Mouse (Mus musculus) erythroblast, adult 5-6 weeks (primary cell): ENCODE measurements around the gene Fndc5. TPM values are rescaled to one million over a fixed set of nuclear protein-coding genes. Genes with fewer than 3 reads are reported as not detected.

Source experiments
- ATAC-seq: replicated peaks from 2 replicates; pipeline ENCODE4 v1.8.0; 2016; ENCODE audit warnings: moderate number of reproducible peaks, mild to moderate bottlenecking, moderate TSS enrichment, inconsistent platforms; ENCODE audit not compliant: poor library complexity, low FRiP score, severe bottlenecking
- total RNA-seq, 2 experiments: library from RNA; stranded (forward) in 1 of 2; stranded (reverse) in 1 of 2; fragments of 150-400 nt in 1 of 2; fragments of 200-764, 138-1000 nt in 1 of 2; gene quantifications; 2 replicates each; pipeline versions ENCODE4 v1.2.3 to v1.2.4; 2015 to 2017; ENCODE audit warnings: low replicate concordance in 2 of 2

Fndc5 gene
- total RNA-seq (2015; ENCODE audit: low replicate concordance) (not detected in 2 replicates), total RNA-seq (2017; ENCODE audit: low replicate concordance) (not detected in 2 replicates)

DNA sequence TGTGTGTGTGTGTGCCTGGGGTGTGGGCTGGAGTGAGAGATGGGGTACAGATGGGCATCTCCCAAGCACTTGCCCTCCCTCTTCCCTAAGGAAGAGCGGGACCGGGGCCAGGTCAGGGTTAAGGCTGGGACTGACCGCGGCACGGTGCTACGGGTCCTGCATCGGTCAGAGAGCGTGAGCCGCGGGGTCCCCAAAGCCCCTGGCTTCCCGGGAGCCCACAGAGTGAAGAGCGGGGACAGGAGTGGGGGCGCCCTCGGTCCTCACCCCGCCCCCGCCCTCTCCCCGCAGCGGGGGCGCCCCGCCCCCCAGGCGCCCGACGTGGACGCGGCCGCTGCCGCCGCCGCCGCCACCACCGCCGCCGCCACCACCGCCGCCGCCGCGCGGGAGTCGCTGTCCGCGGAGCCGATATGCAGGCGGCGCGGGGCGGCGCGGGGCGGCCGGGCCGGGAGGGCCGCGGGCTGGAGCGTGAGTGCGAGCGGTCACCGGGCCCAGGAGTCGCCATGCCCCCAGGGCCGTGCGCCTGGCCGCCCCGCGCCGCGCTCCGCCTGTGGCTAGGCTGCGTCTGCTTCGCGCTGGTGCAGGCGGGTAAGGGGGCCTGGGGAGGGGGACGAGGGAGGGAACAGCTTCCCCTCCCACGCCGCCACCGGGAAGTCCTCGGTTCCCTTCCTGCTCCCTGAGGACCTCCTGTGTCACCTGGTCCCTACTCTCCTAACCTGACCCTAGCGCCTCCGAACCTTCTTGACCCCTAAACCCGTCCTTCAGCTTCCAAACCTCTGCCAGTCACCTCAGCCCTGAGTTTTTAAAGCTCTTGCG lies at the start of gene Fndc5:
Gene Fndc5, plus strand, starts transcription at position 421 of the 813 bp plus-strand sequence.
- ATAC-seq = no peak

DNA sequence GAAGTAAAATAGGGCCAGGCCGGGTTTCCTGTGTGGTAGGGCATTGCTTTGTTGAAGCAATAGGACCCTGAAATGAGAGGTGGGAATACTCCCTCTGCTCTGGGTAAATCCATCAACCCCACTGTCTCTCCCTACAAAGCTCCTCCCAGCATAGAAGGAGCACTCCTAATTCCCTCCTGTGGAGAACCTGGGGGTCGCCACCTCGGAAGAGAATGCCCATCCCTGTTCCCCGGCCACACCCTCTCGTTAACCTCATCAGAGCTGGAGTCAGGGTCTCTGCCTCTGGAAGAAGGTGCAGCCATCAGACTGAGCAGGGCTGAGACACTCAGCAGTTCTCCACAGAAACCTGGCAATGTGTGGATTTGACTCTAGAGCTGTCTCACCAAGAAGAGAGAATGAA lies 48.9 kb upstream of the Fndc5 start:
- no peak for ATAC-seq

DNA sequence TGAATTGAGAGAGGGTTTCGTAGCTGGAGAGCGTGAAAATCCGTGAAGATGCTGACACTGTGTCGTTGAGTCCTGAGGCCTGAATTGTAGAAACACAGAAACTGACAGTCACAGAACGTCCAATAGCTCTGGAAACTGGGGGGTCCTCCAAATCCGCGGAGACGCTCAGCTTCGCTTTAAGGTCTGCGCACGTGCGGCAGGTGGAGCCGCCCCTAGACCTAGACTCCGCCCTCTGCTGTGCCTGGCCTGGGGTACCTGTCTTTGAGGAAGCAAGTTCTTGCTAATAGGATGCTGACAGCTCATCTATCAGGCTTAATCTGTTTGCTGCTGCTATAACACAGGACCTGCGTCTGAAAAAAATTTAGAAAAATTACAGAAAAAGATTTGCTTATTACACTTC lies 41.5 kb upstream of the Fndc5 start:
- no peak for ATAC-seq

DNA sequence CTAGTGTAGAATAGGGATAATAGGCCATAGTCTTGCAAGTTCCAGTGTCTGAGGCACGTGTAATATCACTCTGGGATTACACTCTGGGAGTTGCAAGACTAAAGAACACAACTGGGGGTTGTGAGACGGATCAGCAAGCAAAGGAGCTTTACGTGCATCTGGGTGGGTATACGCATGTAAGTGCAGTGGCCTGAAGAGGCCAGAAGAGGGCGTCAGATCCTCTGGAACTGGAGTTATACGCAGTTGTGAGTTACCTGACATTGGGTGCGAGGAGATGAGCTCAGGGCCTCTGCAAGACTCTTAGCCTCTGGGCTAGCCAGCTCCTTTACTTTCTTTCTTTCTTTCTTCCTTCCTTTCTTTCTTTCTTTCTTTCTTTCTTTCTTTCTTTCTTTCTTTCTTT lies 39.8 kb upstream of the Fndc5 start:
- no peak for ATAC-seq

DNA sequence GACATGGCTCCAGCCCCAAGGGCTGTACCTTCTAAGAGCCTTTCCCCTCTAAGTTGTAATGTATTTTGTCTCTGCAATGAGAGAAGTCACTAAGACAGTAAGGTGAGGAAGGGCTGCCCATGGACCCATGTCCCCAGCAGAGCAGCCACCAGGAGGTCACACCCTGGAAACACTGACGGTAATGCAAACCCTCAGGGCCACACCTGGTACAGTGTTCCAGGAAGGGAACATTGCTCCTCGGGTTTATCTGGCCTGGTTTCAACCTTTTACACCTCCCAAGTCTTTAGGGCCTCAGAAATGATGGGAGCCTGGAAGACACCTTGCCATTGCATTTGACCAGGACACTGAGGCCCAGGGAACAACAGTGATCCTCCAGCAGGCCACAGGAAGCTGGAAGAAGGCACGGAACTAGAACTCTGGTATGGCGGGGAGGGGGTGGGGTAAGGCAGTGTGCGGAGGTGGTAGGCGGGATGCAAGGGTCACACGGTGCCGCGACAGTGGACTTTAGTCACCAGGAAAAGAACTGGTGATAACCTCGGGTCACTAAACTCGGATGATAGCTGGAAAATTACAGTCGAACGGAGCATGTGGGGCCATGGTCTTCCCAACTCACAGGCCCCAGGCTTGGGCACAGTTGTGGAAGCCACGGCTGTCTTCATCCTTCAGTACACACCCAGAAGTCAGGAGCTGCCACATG lies 34.5 kb upstream of the Fndc5 start:
- 0 out of 2 replicates have a peak, but pooled peaks have one; percentile 27 for ATAC-seq

DNA sequence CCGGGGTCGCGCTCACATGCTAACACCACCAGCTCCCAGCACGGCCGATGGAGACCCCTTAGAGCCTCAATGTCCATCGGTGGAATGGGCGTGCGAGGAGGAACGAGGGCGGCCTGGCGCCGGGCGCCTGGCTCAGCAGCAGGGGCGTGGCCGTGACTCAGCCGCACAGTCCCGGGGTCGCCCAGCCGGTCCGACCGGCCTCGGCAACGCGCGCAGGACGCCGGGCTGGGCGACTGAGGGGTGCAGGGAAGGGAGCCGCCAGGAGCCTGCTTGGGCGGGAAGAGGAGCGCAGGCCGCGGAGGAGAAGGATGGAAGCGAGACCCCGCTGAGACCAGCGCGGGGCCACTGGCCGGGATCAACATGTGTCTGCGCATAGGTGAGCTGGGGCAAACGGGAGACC lies 31.4 kb upstream of the Fndc5 start, which contains the start of gene Tmem54:
Gene Tmem54, plus strand, starts transcription at position 193 of the 400 bp plus-strand sequence.
- ATAC-seq = no peak

DNA sequence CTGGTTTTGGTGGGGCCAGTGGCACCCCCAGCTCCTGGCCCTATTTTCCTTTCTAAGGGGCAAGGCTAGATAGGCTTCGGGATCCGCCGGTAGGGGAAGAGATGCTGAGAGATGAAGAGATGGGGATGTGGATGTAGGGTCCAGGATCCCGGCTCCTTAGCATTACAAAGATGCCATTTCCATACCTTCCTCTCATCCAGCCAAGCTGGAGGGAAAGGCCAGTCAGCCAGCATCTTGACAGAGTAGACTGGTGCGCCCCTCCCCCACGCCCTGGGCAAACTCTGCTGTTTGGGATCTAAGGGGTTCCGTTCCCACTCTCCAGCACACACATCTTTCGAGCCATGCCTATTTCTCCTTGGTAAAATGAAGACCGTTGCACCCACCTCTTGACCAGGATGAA lies 30.7 kb upstream of the Fndc5 start:
- ATAC-seq = no peak

DNA sequence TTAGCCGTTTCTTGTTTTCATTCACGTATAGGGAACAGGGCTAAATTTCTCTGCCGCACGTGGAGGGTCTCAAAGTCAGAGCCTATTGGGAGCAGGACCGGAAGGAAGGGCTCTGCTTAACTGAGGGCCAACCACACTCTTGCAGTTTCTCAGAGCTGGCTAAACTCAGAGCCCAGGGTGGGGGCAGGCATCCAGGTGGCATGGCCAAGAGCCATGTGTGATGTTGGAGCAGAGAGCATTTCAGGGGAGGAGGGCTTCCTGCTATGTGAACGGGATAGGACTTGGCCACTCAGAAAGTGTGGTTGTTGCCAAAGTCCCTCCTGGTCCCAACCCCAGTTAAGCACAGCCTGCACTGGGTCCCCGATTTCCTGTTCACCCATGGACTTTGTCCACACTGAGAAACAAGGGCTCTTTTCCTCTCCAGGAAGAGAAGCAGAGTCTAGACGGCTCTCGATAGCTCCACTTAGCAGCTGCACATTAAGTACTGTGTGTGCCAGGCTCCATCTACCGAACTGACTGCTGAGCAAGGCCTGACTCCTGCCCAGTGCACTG lies 29.4 kb upstream of the Fndc5 start:
- no peak for ATAC-seq

DNA sequence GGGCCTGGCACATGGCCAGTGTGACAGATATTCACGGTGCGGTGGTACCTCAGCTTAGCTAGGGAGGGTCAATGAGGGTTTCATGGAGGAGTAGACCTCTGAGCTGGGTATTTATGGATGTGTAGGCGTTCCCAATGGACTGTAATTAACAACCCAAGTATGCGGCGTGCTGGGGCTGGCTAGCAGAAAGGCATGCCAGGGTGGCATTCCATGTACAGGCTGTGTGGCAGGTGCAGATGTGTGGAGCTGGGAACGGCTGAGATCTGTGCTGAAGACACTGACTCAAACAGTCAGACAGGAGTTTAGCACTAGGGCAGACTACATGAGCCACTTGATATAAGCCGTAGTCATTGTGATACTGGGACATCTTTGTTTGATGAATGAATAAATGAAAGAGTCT lies 28.2 kb upstream of the Fndc5 start:
- ATAC-seq = no peak

DNA sequence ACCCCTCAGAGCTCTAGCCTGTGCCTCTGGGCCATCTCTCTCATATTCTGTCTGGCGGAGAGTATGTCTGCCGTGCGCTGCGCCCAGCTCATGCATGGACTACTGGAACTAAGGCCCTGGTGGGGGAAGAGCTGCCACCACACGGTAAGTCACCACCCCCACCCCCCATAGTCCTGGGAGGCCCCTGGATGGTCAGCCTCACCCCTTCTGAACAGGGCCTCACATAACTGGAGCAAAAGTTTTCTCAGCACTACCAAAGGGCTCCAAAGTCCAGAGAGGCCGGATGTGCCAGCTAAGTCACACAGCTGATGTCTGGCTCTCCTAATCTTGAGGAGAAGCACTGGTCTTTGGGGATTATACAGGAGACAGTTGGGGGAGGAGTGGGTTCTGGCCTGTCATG lies 26.0 kb upstream of the Fndc5 start:
- ATAC-seq = no peak

DNA sequence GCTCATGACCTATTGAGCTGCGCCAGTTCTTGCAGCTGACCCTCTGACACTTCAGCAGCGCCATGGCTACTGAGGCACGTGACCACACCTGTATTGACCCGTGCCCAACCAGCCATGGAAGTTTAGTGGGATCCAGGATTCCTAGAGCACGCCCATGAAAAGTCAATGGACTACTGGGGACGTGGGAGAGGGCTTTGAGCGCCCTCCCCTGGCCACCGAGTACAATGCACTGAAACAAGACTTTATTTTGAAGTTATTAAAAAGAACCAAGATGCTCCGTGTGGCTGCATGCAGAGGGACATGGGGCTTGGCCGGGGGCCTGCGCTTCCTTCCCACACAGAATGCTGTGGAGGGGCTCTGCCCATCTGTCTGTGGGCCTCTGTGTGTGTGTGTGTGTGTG lies 25.4 kb upstream of the Fndc5 start:
- no peak for ATAC-seq

DNA sequence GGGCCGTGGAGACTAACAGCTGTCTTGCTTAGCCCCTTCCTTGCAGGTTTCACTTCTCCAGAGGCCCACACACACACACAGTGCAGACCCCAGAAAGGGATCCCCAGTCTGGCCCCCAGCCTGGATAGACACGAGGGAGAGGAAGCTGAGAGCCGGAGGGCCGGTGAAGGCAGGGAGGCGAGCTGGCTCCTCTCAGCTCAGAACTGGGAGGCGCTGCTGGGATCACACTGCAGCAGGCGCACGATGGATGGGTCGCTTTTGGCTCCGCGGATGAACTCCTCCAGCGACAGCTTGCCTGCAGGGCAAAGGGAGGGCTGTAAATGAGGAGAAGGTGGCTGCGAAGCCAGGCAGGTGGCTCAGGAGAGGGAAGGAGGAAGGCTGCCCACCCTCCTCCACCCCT lies 24.6 kb upstream of the Fndc5 start:
- no peak for ATAC-seq

DNA sequence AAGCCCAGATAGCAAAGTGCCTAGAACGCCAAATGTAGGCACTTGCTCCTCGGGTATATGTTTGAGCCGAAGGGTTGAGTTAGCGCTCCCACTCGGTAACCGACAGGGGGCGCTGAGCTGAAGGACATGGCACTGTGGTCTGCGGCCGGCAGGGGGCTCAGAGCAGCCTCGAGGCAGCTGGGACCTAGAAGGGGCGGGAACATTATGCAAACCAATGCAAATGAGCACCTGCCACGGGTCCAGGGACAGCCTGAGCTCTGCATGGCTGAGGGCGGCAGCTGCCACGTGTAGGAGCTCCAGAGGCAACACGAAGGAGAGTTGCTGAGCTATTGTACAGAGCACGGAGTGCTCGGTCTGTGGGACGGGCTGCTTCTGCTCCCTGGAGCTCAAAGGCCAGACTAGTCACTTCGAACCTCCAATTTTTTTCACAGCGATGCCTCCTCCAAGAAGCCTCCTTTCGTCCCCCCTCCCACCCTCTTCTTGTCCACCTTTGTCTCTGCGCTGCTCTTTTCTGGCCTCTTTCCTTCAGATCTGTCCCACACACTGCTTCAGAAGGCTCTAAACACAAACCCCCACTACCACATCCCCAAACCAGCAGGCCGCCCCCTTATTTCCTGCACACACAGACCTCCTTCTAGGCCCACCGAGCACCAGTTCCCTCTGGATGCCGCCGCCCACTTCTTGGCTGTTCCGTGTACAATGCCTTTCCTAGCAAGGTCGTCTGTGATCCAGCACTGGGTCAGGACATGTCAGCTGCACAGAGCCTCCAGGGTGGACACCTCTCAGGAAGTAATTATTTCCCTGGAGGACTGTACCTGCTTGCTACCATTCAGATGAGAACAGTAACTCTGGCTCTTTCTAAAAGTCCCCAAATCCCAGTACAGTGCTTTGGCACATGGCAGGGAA lies 23.5 kb upstream of the Fndc5 start:
- ATAC-seq = peak; percentile 79

DNA sequence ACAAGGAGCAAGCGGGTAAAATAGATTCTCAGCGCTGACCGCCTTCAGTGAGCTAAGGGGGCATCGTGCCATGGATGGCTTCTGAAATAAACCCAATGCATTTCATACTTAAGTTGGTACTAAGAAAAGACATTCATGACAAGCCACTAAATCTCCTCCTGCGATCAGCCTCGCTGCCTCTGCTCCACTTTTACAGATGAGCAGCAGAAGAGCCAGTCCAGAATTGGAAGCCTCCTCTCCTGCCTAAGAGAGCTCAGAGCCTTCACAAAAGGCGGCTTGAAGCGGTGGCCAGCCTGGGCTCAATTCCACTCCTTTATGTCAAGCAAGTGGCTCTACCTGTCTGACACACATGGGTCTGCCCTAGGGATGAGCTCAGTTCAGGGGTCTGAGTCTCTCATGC lies 20.1 kb upstream of the Fndc5 start:
- ATAC-seq = no peak

DNA sequence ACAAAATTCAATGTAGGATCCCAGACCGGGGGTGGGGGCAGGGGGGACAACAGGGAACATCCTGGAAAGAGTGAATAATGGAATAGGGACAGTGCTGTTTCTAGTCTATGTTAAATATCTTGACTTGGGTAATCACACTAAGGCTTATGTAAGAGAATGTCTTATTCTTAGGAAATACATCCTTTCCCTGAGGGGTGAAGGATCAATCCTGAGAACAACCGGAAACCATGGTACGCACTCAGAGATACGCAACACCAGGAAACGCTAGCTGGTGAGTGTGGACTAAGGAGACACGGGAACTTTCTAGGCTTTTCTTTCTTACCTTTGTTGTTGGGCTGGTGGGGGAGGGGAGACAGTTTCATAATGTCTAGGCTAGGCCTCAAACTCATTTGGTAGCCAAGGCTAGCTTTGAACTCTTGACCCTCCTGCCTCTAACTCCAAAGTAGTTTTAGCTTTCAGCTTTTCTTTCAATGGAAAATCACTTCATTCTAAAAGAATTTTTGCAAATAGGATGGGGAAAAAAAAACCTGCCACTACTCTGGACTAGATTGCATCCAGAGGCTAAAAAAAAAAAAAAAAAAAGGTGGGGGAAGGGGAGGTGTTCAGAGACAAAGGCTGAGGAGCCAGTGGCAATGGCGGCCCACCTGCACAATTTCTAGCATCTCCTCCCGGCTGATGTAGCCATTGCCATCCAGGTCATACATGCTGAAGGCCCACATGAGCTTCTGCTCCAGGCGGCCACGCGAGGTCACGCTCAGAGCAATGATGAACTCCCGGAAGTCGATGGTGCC lies 18.9 kb upstream of the Fndc5 start:
- ATAC-seq = no peak

DNA sequence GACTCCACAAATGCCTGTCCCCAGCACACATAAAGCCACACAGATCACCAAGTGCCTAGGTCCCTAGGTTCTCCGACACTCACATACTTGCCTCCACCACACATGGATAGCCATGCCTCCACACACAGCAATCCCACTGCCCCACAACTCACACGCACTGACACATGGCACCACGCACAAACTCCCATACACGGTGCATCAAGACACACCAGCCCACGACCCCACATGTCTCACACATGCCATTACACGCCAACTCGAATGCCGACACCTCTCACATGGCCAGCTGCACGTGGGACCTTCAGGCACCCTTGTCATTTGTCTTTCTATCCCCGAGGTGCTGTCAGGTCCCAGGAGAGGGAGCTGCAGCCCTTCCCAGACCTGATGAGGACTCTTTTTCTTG lies 17.1 kb upstream of the Fndc5 start:
- no peak for ATAC-seq

DNA sequence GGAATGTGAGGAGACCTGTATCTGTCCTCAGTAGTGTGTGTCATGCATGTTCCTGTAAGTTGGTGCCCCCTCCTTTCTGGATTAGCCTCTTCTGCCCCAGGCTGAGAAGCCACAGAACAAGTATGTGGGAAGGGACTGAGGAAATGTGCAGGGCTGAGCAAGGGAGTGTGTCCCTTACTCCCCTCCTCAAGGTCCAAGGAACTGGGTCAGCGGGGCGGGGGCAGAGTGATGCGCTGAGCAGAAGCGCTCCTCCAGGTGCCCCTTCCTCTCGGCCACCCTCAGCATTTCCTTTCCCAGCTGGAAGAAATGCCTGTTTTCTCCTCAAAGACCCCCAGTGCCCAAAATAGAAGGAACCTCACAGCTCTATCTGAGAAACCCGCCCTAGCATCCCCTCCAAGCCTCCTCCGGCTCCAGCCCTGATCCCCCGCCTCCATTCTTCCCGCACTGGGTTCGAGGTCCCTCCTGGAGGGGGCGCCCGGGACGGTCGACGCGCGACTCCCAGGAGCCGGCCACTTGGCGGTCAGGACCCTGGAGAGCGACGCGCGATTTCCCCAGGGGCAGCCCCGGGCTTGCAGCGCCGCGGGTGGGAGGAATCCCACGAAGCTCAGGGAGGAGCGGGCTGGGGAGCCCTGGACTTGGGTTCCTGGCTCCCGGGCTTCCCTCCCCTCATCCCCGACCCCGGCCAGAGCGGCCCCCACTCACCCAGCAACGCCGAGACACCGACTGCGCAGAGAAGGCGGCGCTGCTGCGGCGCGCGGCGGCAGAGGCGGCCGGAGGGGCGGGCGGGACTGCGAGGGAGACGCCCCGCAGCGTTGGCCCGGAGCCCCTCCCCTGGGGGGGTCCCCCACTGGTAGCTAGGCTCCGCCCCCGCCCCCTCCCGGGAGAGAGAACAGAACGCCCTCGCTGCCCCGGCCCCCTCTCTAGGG lies 16.0 kb upstream of the Fndc5 start:
- no peak for ATAC-seq

DNA sequence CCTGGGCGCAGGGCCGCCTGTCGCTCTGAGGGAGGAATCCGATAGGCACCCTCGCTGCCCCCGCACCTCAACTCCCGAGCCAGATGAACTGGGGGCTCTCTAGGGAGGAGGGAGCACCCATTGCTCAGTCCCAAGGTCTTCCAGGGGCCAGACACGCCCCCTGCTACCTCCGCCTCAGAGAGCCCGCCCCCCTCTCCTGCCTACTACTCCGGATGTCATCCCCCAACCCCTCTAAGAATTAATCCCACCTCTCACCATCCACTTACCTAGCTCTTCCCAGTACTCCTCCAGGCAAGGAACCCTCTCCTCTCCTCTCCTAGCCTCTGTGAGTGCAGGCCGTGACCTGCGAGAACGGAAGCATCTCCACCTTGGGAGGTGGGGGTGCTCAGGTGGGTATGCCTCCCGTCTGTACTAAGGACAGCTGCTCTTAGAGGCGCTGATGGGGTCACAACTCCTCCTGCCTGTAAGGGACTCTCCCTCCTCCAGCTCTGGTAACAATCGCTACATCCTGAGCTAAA lies 15.2 kb upstream of the Fndc5 start, which contains the start of gene Hpca:
Gene Hpca, minus strand, starts transcription at position 468 of the 518 bp plus-strand sequence.
- no peak for ATAC-seq
